Mouse (Mus musculus) lung, postnatal 10 days (tissue): ENCODE measurements around the gene Mgl2.
A peak's percentile ranks its signal among the peaks of the same experiment; 100 is the strongest.
"Not testable (repeated sequence)": the region's sequence is repeated elsewhere in the genome, so short reads cannot be mapped to it uniquely, and the experiment has no call there.

Source experiments
- DNase-seq: peaks from one replicate; pipeline ENCODE4 v3.0.0; 2021

Mgl2 gene

GRCm38 (mm10) chr11:70129926-70130379, at the start of gene Mgl2:
TSS of gene Mgl2 (plus strand) at chr11:70130329.
- DNase-seq: peak; percentile 78

- DNase-seq: no peak
Measured at GRCm38 (mm10) chr11:70080803-70081590, 49.1 kb upstream of the Mgl2 start.

GRCm38 (mm10) chr11:70084563-70084962, 45.6 kb upstream of the Mgl2 start:
- DNase-seq: no peak

GRCm38 (mm10) chr11:70091986-70092783, 37.9 kb upstream of the Mgl2 start, which contains the start of gene Asgr2:
TSS of gene Asgr2 (plus strand) at chr11:70092644.
- DNase-seq: peak; percentile 24

- no peak for DNase-seq
Measured at GRCm38 (mm10) chr11:70097396-70097795, 32.7 kb upstream of the Mgl2 start.

- DNase-seq: no peak
Measured at GRCm38 (mm10) chr11:70099102-70099501, 31.0 kb upstream of the Mgl2 start.

- DNase-seq: no peak
Measured at GRCm38 (mm10) chr11:70099809-70100208, 30.3 kb upstream of the Mgl2 start.

- no peak for DNase-seq
Measured at GRCm38 (mm10) chr11:70103701-70104315, 26.3 kb upstream of the Mgl2 start.

- no peak for DNase-seq
Measured at GRCm38 (mm10) chr11:70107085-70107484, 23.0 kb upstream of the Mgl2 start.

- peak; percentile 37 for DNase-seq
Measured at GRCm38 (mm10) chr11:70110146-70110545, 20.0 kb upstream of the Mgl2 start.

GRCm38 (mm10) chr11:70114562-70114961, 15.6 kb upstream of the Mgl2 start:
- no peak for DNase-seq

- DNase-seq: no peak
Measured at GRCm38 (mm10) chr11:70115901-70116300, 14.2 kb upstream of the Mgl2 start.

GRCm38 (mm10) chr11:70135001-70135400, 4.9 kb downstream of the Mgl2 start:
- DNase-seq: not testable (repeated sequence)

GRCm38 (mm10) chr11:70135925-70136324, 5.8 kb downstream of the Mgl2 start:
- not testable (repeated sequence) for DNase-seq

GRCm38 (mm10) chr11:70139171-70139570, 9.0 kb downstream of the Mgl2 start:
- no peak for DNase-seq

GRCm38 (mm10) chr11:70151072-70151471, 20.9 kb downstream of the Mgl2 start:
- DNase-seq: peak; percentile 27

GRCm38 (mm10) chr11:70155897-70156296, 25.8 kb downstream of the Mgl2 start, which contains the start of gene Clec10a:
TSS of gene Clec10a (plus strand) at chr11:70156197.
- DNase-seq: not testable (repeated sequence)

GRCm38 (mm10) chr11:70162336-70162735, 32.2 kb downstream of the Mgl2 start:
- peak; percentile 17 for DNase-seq

GRCm38 (mm10) chr11:70165972-70166921, 36.1 kb downstream of the Mgl2 start:
- peak; percentile 20 for DNase-seq

- no peak for DNase-seq
Measured at GRCm38 (mm10) chr11:70168136-70168535, 38.0 kb downstream of the Mgl2 start.

- not testable (repeated sequence) for DNase-seq
Measured at GRCm38 (mm10) chr11:70169471-70169870, 39.3 kb downstream of the Mgl2 start.

GRCm38 (mm10) chr11:70170291-70170690, 40.2 kb downstream of the Mgl2 start:
- no peak for DNase-seq
